Mouse (Mus musculus) cortical plate, adult 2 months (tissue): ENCODE data around the gene Bet1l. TPM values are rescaled to one million over a fixed set of nuclear protein-coding genes. Genes with fewer than 3 reads are reported as not detected.
A peak's percentile ranks its signal among the peaks of the same experiment; 100 is the strongest.

ENCODE experiments used
- H3K27ac ChIP-seq: fragments of 200-500 bp; 2 replicates; pipeline ENCODE4 v1.5.1; 2012; ENCODE audit warnings: low read length, control low read depth, inconsistent platforms; ENCODE audit not compliant: insufficient read depth
- H3K4me1 ChIP-seq: fragments of 200-500 bp; 2 replicates; pipeline ENCODE4 v1.6.1; 2011; ENCODE audit warnings: low read length; ENCODE audit not compliant: control insufficient read depth, insufficient read depth
- H3K4me3 ChIP-seq: fragments of 200-500 bp; 2 replicates; pipeline ENCODE4 v1.5.1; 2011; ENCODE audit warnings: mild to moderate bottlenecking, low read length, control low read depth; ENCODE audit not compliant: insufficient read depth
- CTCF ChIP-seq: fragments of 200-500 bp; IDR thresholded peaks from 2 replicates; pipeline ENCODE4 v1.5.1; 2011; ENCODE audit warnings: mild to moderate bottlenecking, control low read depth, low read length; ENCODE audit not compliant: insufficient read depth; ENCODE audit errors: extremely low read depth
- POLR2A ChIP-seq: fragments of 200-500 bp; IDR thresholded peaks from 2 replicates; pipeline ENCODE4 v1.6.1; 2011; ENCODE audit warnings: mild to moderate bottlenecking, low read length, control low read depth; ENCODE audit not compliant: insufficient read depth; ENCODE audit errors: extremely low read depth
- polyA plus RNA-seq: library from polyadenylated mRNA; depleted of rRNA; stranded (reverse); fragments of >200 nt; gene quantifications from 2 replicates; pipeline ENCODE4 v1.2.3, GENCODE M21; 2012; rRNA removed

The Bet1l gene
- 34.3 and 38.3 TPM in 2 replicates for polyA plus RNA-seq

DNA sequence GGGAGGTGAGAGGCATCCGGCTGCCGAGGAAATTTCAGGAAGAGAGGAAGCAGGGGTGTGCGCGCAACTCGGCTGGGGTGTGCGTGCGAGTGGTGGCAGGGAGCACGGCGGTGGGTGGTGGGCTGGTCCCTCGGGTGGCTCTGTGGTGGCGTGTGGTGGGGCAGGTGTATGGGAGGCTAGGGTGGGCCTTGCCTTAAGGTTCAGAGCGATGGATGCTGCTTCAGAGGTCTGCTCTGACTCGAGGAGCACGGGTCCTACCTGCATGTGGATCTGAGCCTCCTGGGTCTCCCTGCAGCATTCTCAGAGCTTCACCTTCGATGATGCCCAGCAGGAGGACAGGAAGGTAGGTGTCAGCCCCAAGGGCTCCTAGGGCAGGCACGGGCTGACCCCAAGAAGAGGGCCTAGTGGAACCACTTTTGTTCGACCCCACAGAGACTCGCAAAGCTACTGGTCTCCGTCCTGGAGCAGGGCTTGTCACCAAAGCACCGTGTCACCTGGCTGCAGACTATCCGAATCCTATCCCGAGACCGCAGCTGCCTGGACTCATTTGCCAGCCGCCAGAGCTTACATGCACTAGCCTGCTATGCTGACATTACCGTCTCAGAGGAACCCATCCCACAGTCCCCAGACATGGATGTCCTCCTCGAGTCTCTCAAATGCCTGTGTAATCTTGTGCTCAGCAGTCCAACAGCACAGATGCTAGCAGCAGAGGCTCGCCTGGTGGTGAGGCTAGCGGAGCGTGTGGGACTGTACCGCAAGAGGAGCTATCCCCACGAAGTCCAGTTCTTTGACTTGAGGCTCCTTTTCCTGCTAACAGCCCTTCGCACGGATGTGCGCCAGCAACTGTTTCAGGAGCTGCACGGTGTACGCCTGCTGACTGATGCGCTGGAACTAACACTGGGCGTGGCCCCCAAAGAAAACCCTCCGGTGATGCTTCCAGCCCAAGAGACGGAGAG is at the start of gene Bet1l:
Bet1l (minus strand) TSS at position 28 of the 956 bp plus-strand sequence.
- peaks cover 8% of the 10 kb centered on the region for H3K4me1 ChIP-seq
- TF ChIP-seq POLR2A (no peak; the same call in 1 of the 2 replicates), CTCF (no peak)
- peak within 1 kb of the TSS; percentile 88 for H3K27ac ChIP-seq
- H3K4me3 ChIP-seq: peak within 1 kb of the TSS; percentile 87

DNA sequence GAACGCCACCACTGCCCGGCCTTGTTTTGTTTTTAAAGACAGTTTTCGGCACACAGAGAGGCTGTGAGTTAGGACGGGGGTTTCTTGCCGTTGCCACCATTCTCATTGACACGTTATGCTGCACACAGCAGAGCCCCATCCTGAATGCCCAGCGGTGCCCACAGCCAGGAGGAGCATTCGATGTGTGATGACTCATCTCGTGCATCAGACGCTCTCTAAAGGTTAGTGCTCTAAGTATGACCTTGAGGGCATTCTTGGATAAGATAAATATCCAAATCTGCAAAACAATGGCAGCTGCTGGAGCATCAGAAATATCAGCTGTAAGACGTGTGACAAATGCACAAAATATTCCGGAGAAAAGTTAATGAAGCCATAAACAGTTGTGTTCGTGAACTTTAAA is 49.8 kb upstream of the Bet1l start:
- Histone ChIP-seq H3K4me3 (no peak overlapping the region), H3K27ac (no peak overlapping the region), H3K4me1 (no peaks in the 10 kb centered on the region)
- TF ChIP-seq CTCF (no peak), POLR2A (no peak)

DNA sequence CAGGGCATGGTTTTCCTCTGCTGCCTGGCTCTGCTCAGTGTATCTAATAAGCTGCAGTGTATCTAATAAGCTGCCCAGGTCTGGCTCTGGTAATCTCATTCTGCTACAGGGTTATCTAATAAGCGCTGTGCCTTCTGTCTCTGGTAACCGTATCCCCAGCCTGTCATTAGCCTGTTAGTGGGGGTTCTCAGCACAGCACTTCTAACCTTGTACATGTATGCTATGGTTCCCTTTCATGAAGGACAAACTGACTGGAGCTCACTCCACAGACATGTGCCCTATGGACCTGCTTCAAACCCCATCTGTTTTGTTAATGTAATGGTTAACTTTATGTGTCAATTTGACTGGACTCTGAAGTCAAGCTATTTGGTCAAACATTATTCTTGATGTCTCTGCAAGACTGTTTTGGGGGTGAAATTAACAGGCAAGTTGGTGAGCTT is 48.3 kb upstream of the Bet1l start:
- no peak overlapping the region for H3K27ac ChIP-seq
- no peak overlapping the region for H3K4me3 ChIP-seq
- H3K4me1 ChIP-seq: 0 out of 2 replicates have a peak, but pooled peaks cover 1% of the 10 kb centered on the region
- TF ChIP-seq CTCF: no peak
- TF ChIP-seq POLR2A: no peak

DNA sequence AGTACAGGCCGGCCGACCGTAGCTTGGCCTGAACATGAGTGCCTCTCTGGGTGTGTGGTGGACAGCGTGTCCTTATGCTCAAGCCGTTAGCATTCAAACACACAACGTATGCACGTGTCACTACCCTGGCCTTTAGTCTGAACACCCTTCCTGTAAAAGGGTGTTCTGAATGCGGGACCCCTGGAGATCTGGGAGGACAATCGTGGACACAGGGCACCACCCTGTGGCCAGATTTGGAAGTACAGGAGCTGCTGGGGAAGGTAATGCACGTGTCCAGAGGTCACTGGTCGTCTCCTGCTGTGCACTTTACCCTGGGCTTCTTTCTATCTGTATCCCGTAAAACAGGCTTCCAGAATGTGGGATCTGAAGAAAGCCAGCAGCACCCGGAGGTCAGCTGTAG is 45.8 kb upstream of the Bet1l start:
- no peak overlapping the region for H3K27ac ChIP-seq
- 0 out of 2 replicates have a peak, but pooled peaks cover 1% of the 10 kb centered on the region for H3K4me1 ChIP-seq
- TF ChIP-seq CTCF (peak; percentile 89), POLR2A (no peak)
- H3K4me3 ChIP-seq: no peak overlapping the region

DNA sequence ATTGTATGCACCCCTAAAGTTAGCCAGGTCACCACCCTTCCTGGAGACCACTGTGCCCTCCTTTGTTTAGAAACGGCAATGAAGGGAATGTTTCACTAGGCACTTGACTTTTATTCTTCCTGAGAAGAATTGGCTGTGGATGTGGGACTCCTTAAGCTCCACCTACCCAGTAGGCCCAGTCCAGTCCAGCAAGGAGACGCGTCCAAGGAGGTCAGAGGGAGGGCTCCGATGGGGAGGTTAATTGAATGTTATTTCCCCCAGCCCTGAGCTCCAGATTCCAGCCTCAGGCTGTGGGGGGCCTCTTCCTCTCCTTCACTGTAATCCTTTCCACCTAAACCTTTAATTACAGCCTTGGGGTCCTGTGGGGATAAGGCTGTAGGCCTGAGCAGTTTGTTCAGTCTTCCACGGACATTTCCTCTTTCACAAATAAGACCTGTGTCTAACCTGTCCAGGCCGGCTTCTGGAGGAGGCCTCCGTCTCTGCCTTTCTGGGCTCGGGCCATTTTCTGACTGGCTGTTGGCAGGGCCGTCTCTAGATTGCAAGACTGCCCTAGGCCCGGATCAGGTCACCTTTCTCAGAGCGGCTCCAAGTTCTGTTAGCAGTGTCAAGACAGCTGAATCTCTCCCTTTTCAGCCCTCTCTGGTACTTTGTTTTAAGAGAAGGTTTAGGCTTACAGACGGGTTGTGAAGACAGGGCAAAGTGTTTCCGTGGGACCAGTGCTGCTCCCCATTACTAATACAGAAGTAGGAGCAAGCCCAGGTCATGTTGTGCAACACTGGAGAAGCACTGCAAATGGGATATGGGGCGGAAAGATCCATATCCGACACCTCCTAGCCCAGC is 44.9 kb upstream of the Bet1l start:
- Histone ChIP-seq H3K4me1 (0 out of 2 replicates have a peak, but pooled peaks cover 1% of the 10 kb centered on the region), H3K27ac (no peak overlapping the region), H3K4me3 (no peak overlapping the region)
- no peak for TF ChIP-seq POLR2A
- TF ChIP-seq CTCF: no peak

DNA sequence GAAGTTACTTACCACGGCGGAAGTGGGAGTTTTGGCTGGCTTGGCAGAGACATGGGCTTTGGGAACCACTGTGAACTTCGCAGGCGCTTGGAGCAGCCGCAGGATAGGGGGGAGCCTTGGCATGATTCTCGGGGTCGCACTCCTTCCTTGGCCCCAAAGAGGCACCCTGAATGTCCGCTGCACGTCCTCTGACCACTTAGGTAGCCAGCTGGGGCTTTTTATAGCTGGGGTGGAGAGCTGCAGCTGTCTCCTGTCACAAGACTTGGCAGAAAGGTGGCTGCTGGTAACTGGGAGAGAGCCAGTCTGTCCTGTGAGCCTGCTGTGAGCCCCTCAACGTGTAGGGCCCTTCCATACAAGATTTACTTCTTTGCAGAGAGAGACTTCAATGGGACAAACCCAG is 42.8 kb upstream of the Bet1l start, which contains the start of gene Cox8b:
Cox8b (minus strand) TSS at position 227 of the 400 bp plus-strand sequence.
- Histone ChIP-seq H3K4me3 (no peak within 1 kb of the TSS), H3K4me1 (0 out of 2 replicates have a peak, but pooled peaks cover 1% of the 10 kb centered on the region), H3K27ac (no peak within 1 kb of the TSS)
- TF ChIP-seq CTCF (no peak), POLR2A (no peak)

DNA sequence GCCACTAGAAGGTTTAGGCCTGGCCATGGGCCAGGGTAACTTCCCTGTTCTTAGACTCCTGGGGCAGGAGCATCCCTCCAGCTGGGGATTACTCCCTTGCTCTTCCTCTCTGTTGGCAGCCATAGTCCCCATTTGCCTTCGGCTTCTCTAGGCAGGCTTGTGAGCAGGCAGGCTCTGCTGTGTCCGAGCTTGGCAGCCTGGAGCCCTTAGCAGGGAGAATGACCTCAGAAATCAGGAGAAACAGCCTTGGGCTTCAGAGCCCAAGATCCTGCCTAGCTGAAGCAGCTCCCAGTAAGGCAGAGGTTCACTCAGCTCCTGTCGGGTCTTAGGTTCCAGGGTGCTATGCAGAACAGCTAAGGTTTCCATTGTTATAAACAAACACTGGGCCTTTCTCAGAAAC is 41.7 kb upstream of the Bet1l start:
- Histone ChIP-seq H3K4me3 (no peak overlapping the region), H3K27ac (no peak overlapping the region), H3K4me1 (0 out of 2 replicates have a peak, but pooled peaks cover 1% of the 10 kb centered on the region)
- no peak for TF ChIP-seq CTCF

DNA sequence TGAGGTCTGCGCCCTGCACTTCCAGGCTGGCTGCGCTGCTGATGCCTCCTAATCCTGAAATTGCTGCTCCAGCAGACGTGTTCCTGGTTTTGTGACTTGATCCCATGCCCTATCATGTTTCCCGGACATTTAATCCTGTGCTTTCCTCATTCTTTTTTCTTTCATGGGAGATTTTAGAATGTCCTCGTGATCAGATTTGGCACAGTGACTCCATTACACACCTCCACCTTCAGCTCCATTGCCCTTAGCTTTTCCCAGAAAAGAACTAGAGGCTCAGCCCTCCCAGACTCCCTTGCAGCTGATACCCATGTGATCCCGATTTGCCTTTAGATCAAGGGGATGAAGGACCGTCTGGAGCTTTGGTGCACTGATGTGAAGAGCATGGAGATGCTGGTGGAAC is 40.5 kb upstream of the Bet1l start:
- Histone ChIP-seq H3K4me1 (0 out of 2 replicates have a peak, but pooled peaks cover 1% of the 10 kb centered on the region), H3K4me3 (no peak overlapping the region), H3K27ac (no peak overlapping the region)
- TF ChIP-seq POLR2A: no peak
- no peak for TF ChIP-seq CTCF

DNA sequence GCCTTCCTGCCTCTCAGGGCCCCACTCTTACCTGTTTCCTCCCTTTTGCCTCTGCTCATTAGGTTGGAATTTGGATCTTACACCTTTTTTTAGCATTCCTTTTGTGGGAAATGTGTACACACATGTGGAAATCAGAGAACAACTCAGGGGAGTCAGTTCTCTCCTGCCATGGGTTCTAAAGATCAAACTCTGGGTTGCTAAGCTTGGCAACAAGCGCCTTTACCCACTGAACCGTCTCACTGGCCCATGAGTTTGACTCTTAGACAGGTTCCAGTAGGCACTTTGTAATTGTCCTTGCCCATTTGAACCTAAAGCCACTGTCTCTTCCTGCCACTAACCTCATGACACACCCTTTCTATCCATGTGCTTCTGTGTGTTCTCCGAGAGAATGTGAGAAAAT is 37.2 kb upstream of the Bet1l start:
- H3K4me1 ChIP-seq: no peaks in the 10 kb centered on the region
- H3K4me3 ChIP-seq: no peak overlapping the region
- H3K27ac ChIP-seq: no peak overlapping the region
- no peak for TF ChIP-seq POLR2A
- no peak for TF ChIP-seq CTCF
